In genomic region chr7:141460001-141460390, GRCm38 (mm10) we compare ENCODE assay signal across 17 mouse cellular contexts. TPM values are rescaled to one million over a fixed set of nuclear protein-coding genes. Genes with fewer than 3 reads are reported as not detected.
DNase-seq lines count a peak whose midpoint lies in the region; ATAC-seq and TF ChIP-seq lines count a peak whose summit lies in the region.
"Had no signal": no experiment of that assay in that cellular context is flagged by ENCODE, and none has a peak within 500 bp of the region (broad histone marks: within the 10 kb centered on the region; RNA-seq: fewer than 3 reads in every experiment).

No protein-coding gene starts in this region.

- H3K4me3 ChIP-seq in cerebellum, adult 2 months (replicated peaks; ENCODE audit: insufficient read depth, low read depth, low read length) = no peak overlapping the region
- H3K4me3 ChIP-seq in lung, embryonic 16.5 days (ENCODE audit: low read length) = no peak overlapping the region
- no peak overlapping the region for H3K4me3 ChIP-seq in limb, embryonic 10.5 days
- H3K4me3 ChIP-seq in hindbrain, postnatal 0 days (ENCODE audit: low read length) = no peak overlapping the region
- H3K4me3 ChIP-seq: forebrain, embryonic 10.5 days; hindbrain, embryonic 13.5 days had no signal

- ATAC-seq in lung, embryonic 16.5 days (ENCODE audit: low read depth) = no peak
- ATAC-seq in hindbrain, postnatal 0 days = no peak

- intact Hi-C loops in heart, postnatal 25 days (cut with DNase I) = no loop called here

- no peak for TF ChIP-seq CTCF in cerebellum, adult 2 months (IDR thresholded peaks at IDR 0.05; ENCODE audit: borderline replicate concordance, insufficient read depth, low read depth, low read length)
- TF ChIP-seq CTCF in hindbrain, postnatal 0 days (IDR thresholded peaks at IDR 0.05; ENCODE audit: low read depth) = no peak

- 43% methylated on average over 5 of the region's 5 CpGs for WGBS in cerebellum, adult 2 months
- 30% methylated on average over 5 of the region's 5 CpGs for WGBS in lung, embryonic 16.5 days
- WGBS in limb, embryonic 10.5 days = 78% methylated on average over 5 of the region's 5 CpGs
- WGBS in hindbrain, postnatal 0 days = 78% methylated on average over 5 of the region's 5 CpGs

- no peaks in the 10 kb centered on the region for H3K9me3 ChIP-seq in lung, embryonic 16.5 days (ENCODE audit: control insufficient read depth, low read length)
- no peaks in the 10 kb centered on the region for H3K9me3 ChIP-seq in limb, embryonic 10.5 days (replicated peaks)
- H3K9me3 ChIP-seq in hindbrain, postnatal 0 days (ENCODE audit: low read length) = no peaks in the 10 kb centered on the region
- H3K9me3 ChIP-seq: embryonic facial prominence, embryonic 15.5 days; forebrain, embryonic 10.5 days; hindbrain, embryonic 13.5 days had no signal

- peaks cover 58% of the 10 kb centered on the region for H3K4me1 ChIP-seq in cerebellum, adult 2 months (ENCODE audit: control insufficient read depth, insufficient read depth, low read length)
- H3K4me1 ChIP-seq in lung, embryonic 16.5 days (replicated peaks; ENCODE audit: control insufficient read depth, insufficient read depth, low read length) = peaks cover 46% of the 10 kb centered on the region
- peaks cover 62% of the 10 kb centered on the region for H3K4me1 ChIP-seq in limb, embryonic 10.5 days
- 0 out of 2 replicates have a peak, but pooled peaks cover 8% of the 10 kb centered on the region for H3K4me1 ChIP-seq in hindbrain, postnatal 0 days (ENCODE audit: insufficient read depth, low read length)

- no peak for DNase-seq in cerebellum, adult 2 months
- no peak for DNase-seq in cerebellum, adult 11 months
- DNase-seq in heart, adult 9 months (ENCODE audit: low spot score in 2 of 2) = peak; percentile 29 to 50
- no peak for DNase-seq in heart, postnatal 25 days (ENCODE audit: low spot score)
- no peak for DNase-seq in lung, postnatal 36 days
- DNase-seq in limb, embryonic 10.5 days (ENCODE audit: low spot score) = no peak
- DNase-seq in hindbrain, postnatal 0 days (ENCODE audit: low spot score) = no peak
- DNase-seq: B cell, adult 2 months; embryo, embryonic 11 days; kidney, adult 11 months; kidney, postnatal 14 days; liver; lung, embryonic 14.5 days had no signal

- H3K36me3 ChIP-seq in lung, embryonic 16.5 days (ENCODE audit: control insufficient read depth, insufficient read depth, low read length) = 0 out of 2 replicates have a peak, but pooled peaks cover 6% of the 10 kb centered on the region
- H3K36me3 ChIP-seq in limb, embryonic 10.5 days = peaks cover 5% of the 10 kb centered on the region; the same call in 1 of the 2 replicates
- H3K36me3 ChIP-seq in hindbrain, postnatal 0 days (ENCODE audit: insufficient read depth, low read length) = 0 out of 2 replicates have a peak, but pooled peaks cover 4% of the 10 kb centered on the region

- no peak for TF ChIP-seq POLR2A in cerebellum, adult 2 months (IDR thresholded peaks at IDR 0.05; ENCODE audit: borderline replicate concordance, insufficient read depth, low read length)

- H3K4me2 ChIP-seq in lung, embryonic 16.5 days (ENCODE audit: low read depth, low read length) = no peak overlapping the region
- no peak overlapping the region for H3K4me2 ChIP-seq in hindbrain, postnatal 0 days (ENCODE audit: low read depth, low read length)
- H3K4me2 ChIP-seq: embryonic facial prominence, embryonic 15.5 days; hindbrain, embryonic 13.5 days; lung, embryonic 14.5 days had no signal

- H3K9ac ChIP-seq in lung, embryonic 16.5 days (ENCODE audit: low read length) = no peak overlapping the region
- no peak overlapping the region for H3K9ac ChIP-seq in hindbrain, postnatal 0 days (replicated peaks; ENCODE audit: low read length)
- H3K9ac ChIP-seq: embryonic facial prominence, embryonic 15.5 days; hindbrain, embryonic 13.5 days; lung, embryonic 14.5 days had no signal

- no peaks in the 10 kb centered on the region for H3K27me3 ChIP-seq in cerebellum, adult 2 months (ENCODE audit: control insufficient read depth, insufficient read depth, low read length)
- H3K27me3 ChIP-seq in lung, embryonic 16.5 days (ENCODE audit: control insufficient read depth, insufficient read depth, low read depth, low read length) = peaks cover 34% of the 10 kb centered on the region
- peaks cover 86% of the 10 kb centered on the region for H3K27me3 ChIP-seq in limb, embryonic 10.5 days (ENCODE audit: low read depth, poor library complexity, severe bottlenecking)
- H3K27me3 ChIP-seq in hindbrain, postnatal 0 days (ENCODE audit: insufficient read depth, low read length) = peaks cover 22% of the 10 kb centered on the region

- H3K27ac ChIP-seq in cerebellum, adult 2 months (ENCODE audit: insufficient read depth, low read length) = peak overlapping the region; percentile 49; the same call in 1 of the 2 replicates
- peak overlapping the region; percentile 47 for H3K27ac ChIP-seq in lung, embryonic 16.5 days (ENCODE audit: low read length)
- H3K27ac ChIP-seq in limb, embryonic 10.5 days = 0 out of 2 replicates have a peak overlapping the region, but pooled peaks have one; percentile 11
- no peak overlapping the region for H3K27ac ChIP-seq in hindbrain, postnatal 0 days
- H3K27ac ChIP-seq: embryonic facial prominence, embryonic 15.5 days; forebrain, embryonic 10.5 days; hindbrain, embryonic 13.5 days had no signal

RNA-seq across cellular contexts. Expression of gene Cracr2b, which starts 0.9 kb away (rescaled TPM):
- 8.3 and 10.1 TPM in 2 replicates for polyA plus RNA-seq in cerebellum, adult 2 months (2012; rRNA removed)
- 10 to 100 TPM; 19.7 to 23.1 TPM for total RNA-seq in heart, postnatal 25 days (2021)
- polyA plus RNA-seq in lung, embryonic 16.5 days (2015; fragmentation: Nextera tagmentation; extraction: Ambion mirVana) = 39.3 and 42.0 TPM in 2 replicates
- 7.0 and 7.8 TPM in 2 replicates for polyA plus RNA-seq in limb, embryonic 10.5 days (2016; fragmentation: Nextera tagmentation; extraction: Ambion mirVana)
- total RNA-seq in hindbrain, postnatal 0 days (2014; rRNA removed) = 2.1 and 5.0 TPM in 2 replicates
- polyA plus RNA-seq in hindbrain, postnatal 0 days (2015; fragmentation: Nextera tagmentation; extraction: Ambion mirVana) = 6.7 and 9.1 TPM in 2 replicates

RNA-seq across cellular contexts. Expression of gene Pnpla2, which starts 5.0 kb away (rescaled TPM):
- polyA plus RNA-seq in cerebellum, adult 2 months (2012; rRNA removed) = 46.8 and 51.3 TPM in 2 replicates
- 100 to 1,000 TPM; 409 to 426 TPM for total RNA-seq in heart, postnatal 25 days (2021)
- 42.9 and 46.2 TPM in 2 replicates for polyA plus RNA-seq in lung, embryonic 16.5 days (2015; fragmentation: Nextera tagmentation; extraction: Ambion mirVana)
- polyA plus RNA-seq in limb, embryonic 10.5 days (2016; fragmentation: Nextera tagmentation; extraction: Ambion mirVana) = 11.6 and 12.4 TPM in 2 replicates
- 8.5 and 10.0 TPM in 2 replicates for total RNA-seq in hindbrain, postnatal 0 days (2014; rRNA removed)
- 20.0 and 22.4 TPM in 2 replicates for polyA plus RNA-seq in hindbrain, postnatal 0 days (2015; fragmentation: Nextera tagmentation; extraction: Ambion mirVana)

RNA-seq across cellular contexts. Expression of gene Cd151, which starts 7.2 kb away (rescaled TPM):
- 68.7 and 73.9 TPM in 2 replicates for polyA plus RNA-seq in cerebellum, adult 2 months (2012; rRNA removed)
- 100 to 1,000 TPM; 280 TPM for total RNA-seq in heart, postnatal 25 days (2021)
- polyA plus RNA-seq in lung, embryonic 16.5 days (2015; fragmentation: Nextera tagmentation; extraction: Ambion mirVana) = 36.4 and 39.3 TPM in 2 replicates
- 14.0 and 15.8 TPM in 2 replicates for polyA plus RNA-seq in limb, embryonic 10.5 days (2016; fragmentation: Nextera tagmentation; extraction: Ambion mirVana)
- total RNA-seq in hindbrain, postnatal 0 days (2014; rRNA removed) = 62.6 and 79.4 TPM in 2 replicates
- polyA plus RNA-seq in hindbrain, postnatal 0 days (2015; fragmentation: Nextera tagmentation; extraction: Ambion mirVana) = 16.1 and 18.5 TPM in 2 replicates

RNA-seq across cellular contexts. Expression of gene Rplp2, which starts 12.8 kb away (rescaled TPM):
- polyA plus RNA-seq in cerebellum, adult 2 months (2012; rRNA removed) = 481 and 571 TPM in 2 replicates
- total RNA-seq in heart, postnatal 25 days (2021) = 100 to 1,000 TPM; 862 to 950 TPM
- 1,124 and 1,266 TPM in 2 replicates for polyA plus RNA-seq in lung, embryonic 16.5 days (2015; fragmentation: Nextera tagmentation; extraction: Ambion mirVana)
- polyA plus RNA-seq in limb, embryonic 10.5 days (2016; fragmentation: Nextera tagmentation; extraction: Ambion mirVana) = 1,138 and 1,369 TPM in 2 replicates
- 179 and 249 TPM in 2 replicates for total RNA-seq in hindbrain, postnatal 0 days (2014; rRNA removed)
- 839 and 863 TPM in 2 replicates for polyA plus RNA-seq in hindbrain, postnatal 0 days (2015; fragmentation: Nextera tagmentation; extraction: Ambion mirVana)

RNA-seq across cellular contexts. Expression of gene Polr2l, which starts 14.9 kb away (rescaled TPM):
- 58.9 and 62.3 TPM in 2 replicates for polyA plus RNA-seq in cerebellum, adult 2 months (2012; rRNA removed)
- 10 to 100 TPM; 74.3 to 74.7 TPM for total RNA-seq in heart, postnatal 25 days (2021)
- 59.9 and 61.3 TPM in 2 replicates for polyA plus RNA-seq in lung, embryonic 16.5 days (2015; fragmentation: Nextera tagmentation; extraction: Ambion mirVana)
- 77.2 and 86.8 TPM in 2 replicates for polyA plus RNA-seq in limb, embryonic 10.5 days (2016; fragmentation: Nextera tagmentation; extraction: Ambion mirVana)
- 25.5 and 46.1 TPM in 2 replicates for total RNA-seq in hindbrain, postnatal 0 days (2014; rRNA removed)
- polyA plus RNA-seq in hindbrain, postnatal 0 days (2015; fragmentation: Nextera tagmentation; extraction: Ambion mirVana) = 75.9 and 81.6 TPM in 2 replicates

Comparison
In these comparisons a context has a peak if more than half of its experiments do, and no peak if none do; other contexts are left out.
1. DNase-seq: peak in heart, adult 9 months (2 of 2); none in cerebellum, adult 2 months (0 of 2), cerebellum, adult 11 months (single experiment), heart, postnatal 25 days (single experiment), lung, postnatal 36 days (single experiment), limb, embryonic 10.5 days (single experiment) and hindbrain, postnatal 0 days (single experiment).